Mouse (Mus musculus) bone marrow macrophage, adult 2 months (primary cell): ENCODE data around the gene Srr.

Experiments used
- CTCF ChIP-seq: IDR thresholded peaks from 2 replicates; pipeline ENCODE4 v1.5.1; 2012; ENCODE audit warnings: low read depth, mild to moderate bottlenecking, low read length, moderate library complexity
- POLR2A ChIP-seq: IDR thresholded peaks from 2 replicates; pipeline ENCODE4 v1.6.1; 2012; ENCODE audit warnings: mild to moderate bottlenecking, low read depth, low read length, borderline replicate concordance

- TF ChIP-seq CTCF: no peak
- TF ChIP-seq POLR2A: no peak
Observed at GRCm38 (mm10) chr11:74919249-74919648, 6.5 kb downstream of the Srr start.
